In the genomic region with DNA sequence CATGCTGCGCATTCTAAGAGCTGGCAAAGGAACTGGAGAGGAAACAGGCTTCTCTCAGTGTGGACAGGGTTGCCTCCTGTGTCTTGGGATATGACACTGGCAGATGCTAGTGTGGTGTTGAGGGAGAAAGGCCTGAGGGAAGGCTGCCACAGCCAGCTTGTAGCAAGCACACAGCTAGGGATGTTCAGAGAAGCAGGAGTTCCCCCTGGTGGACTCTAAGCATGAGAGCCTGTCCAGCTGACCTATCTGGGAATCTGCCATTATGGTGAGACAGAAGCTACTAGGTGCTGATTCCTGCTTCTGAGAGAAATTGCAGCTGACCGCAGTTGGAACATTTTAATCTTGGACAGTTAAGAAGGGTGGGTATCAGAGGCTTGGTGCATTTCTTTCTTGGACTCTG, we compare ENCODE assay signal across 8 mouse cellular contexts. TPM values are rescaled to one million over a fixed set of nuclear protein-coding genes. Genes with fewer than 3 reads are reported as not detected.
A peak's percentile ranks its signal among the peaks of the same experiment; 100 is the strongest.
DNase-seq lines count a peak whose midpoint lies in the region; ATAC-seq and TF ChIP-seq lines count a peak whose summit lies in the region.
"Had no signal": no experiment of that assay in that cellular context is flagged by ENCODE, and none has a peak within 500 bp of the region (broad histone marks: within the 10 kb centered on the region; RNA-seq: fewer than 3 reads in every experiment).

No protein-coding gene starts in this region.

- no peak overlapping the region for H3K4me3 ChIP-seq in left cerebral cortex, adult 2 months
- no peak overlapping the region for H3K4me3 ChIP-seq in heart, embryonic 10.5 days
- no peak overlapping the region for H3K4me3 ChIP-seq in neural tube, embryonic 12.5 days

- peak overlapping the region; percentile 24; the same call in 1 of the 2 replicates for H3K27ac ChIP-seq in left cerebral cortex, adult 2 months
- peak overlapping the region; percentile 16; the same call in 1 of the 2 replicates for H3K27ac ChIP-seq in heart, embryonic 10.5 days
- 0 out of 2 replicates have a peak overlapping the region, but pooled peaks have one; percentile 32 for H3K27ac ChIP-seq in neural tube, embryonic 12.5 days

- no peaks in the 10 kb centered on the region for H3K27me3 ChIP-seq in heart, embryonic 10.5 days (ENCODE audit: insufficient read depth, poor library complexity, severe bottlenecking)
- H3K27me3 ChIP-seq in neural tube, embryonic 12.5 days (replicated peaks), result no peaks in the 10 kb centered on the region

- peaks cover 53% of the 10 kb centered on the region for H3K4me1 ChIP-seq in heart, embryonic 10.5 days
- peaks cover 30% of the 10 kb centered on the region for H3K4me1 ChIP-seq in neural tube, embryonic 12.5 days

- no peaks in the 10 kb centered on the region for H3K9me3 ChIP-seq in heart, embryonic 10.5 days
- no peaks in the 10 kb centered on the region for H3K9me3 ChIP-seq in neural tube, embryonic 12.5 days

- no peak overlapping the region for H3K4me2 ChIP-seq in neural tube, embryonic 12.5 days (replicated peaks)

- intact Hi-C loops in left cerebral cortex, adult 2 months (cut with DNase I), result loop anchor here (5.0 kb wide), 2 partner anchors 62 to 152 kb away; no protein-coding TSS in a partner anchor
- intact Hi-C loops in left cerebral cortex, postnatal 10 days (cut with DNase I), result loop anchor here (5.0 to 10.0 kb wide), 2 partner anchors 62 to 1100 kb away; no protein-coding TSS in a partner anchor

- no peak overlapping the region for H3K9ac ChIP-seq in neural tube, embryonic 12.5 days

- peak; percentile 52 for TF ChIP-seq CTCF in left cerebral cortex, adult 2 months (IDR thresholded peaks at IDR 0.05)

- WGBS in heart, embryonic 10.5 days, result 83% methylated on average over 2 of the region's 2 CpGs
- WGBS in neural tube, embryonic 12.5 days, result 93% methylated on average over 2 of the region's 2 CpGs

- DNase-seq in left cerebral cortex, adult 2 months (ENCODE audit: extremely low spot score in 1 of 2, low spot score in 2 of 2), result no peak
- no peak for DNase-seq in left cerebral cortex, postnatal 10 days (ENCODE audit: extremely low spot score in 1 of 2, low spot score in 2 of 2)
- DNase-seq in cerebellum, adult 18-20 months, result peak; percentile 48 to 63
- no peak for DNase-seq in heart, embryonic 10.5 days (ENCODE audit: low spot score)
- DNase-seq in frontal cortex, postnatal 36 days (ENCODE audit: low spot score in 2 of 2), result no peak
- no peak for DNase-seq in urinary bladder, postnatal 4 days (ENCODE audit: low spot score in 2 of 2)

- peaks cover 73% of the 10 kb centered on the region for H3K36me3 ChIP-seq in heart, embryonic 10.5 days
- H3K36me3 ChIP-seq in neural tube, embryonic 12.5 days, result peaks cover 64% of the 10 kb centered on the region

- no peak for ATAC-seq in neural tube, embryonic 12.5 days (ENCODE audit: low FRiP score, low read depth)

RNA-seq across cellular contexts. Expression of a gene that starts 19.1 kb away (rescaled TPM):
- total RNA-seq in left cerebral cortex, adult 2 months (2021), result under 1 TPM; 0.23 to 0.56 TPM
- under 1 TPM; 0.24 to 0.41 TPM for total RNA-seq in left cerebral cortex, postnatal 10 days (2021)
- 0.07 and 0.40 TPM in 2 replicates for polyA plus RNA-seq in heart, embryonic 10.5 days (2016; fragmentation: Nextera tagmentation; extraction: Ambion mirVana)
- polyA plus RNA-seq in neural tube, embryonic 12.5 days (2016; fragmentation: Nextera tagmentation; extraction: Ambion mirVana), result 0.15 TPM in 1 of 2 replicates, not detected in the other
- total RNA-seq: neutrophil, adult 5-6 weeks had no signal

Comparison
In these comparisons a context has a peak if more than half of its experiments do, and no peak if none do; other contexts are left out.
1. DNase-seq: peak in cerebellum, adult 18-20 months (2 of 2); none in left cerebral cortex, adult 2 months (0 of 2), left cerebral cortex, postnatal 10 days (0 of 2), heart, embryonic 10.5 days (single experiment), frontal cortex, postnatal 36 days (0 of 2) and urinary bladder, postnatal 4 days (0 of 2).
2. Peak in every context shown above with its lines, with median percentiles within 50 percentile points of each other: H3K27ac ChIP-seq.